Mouse (Mus musculus) left cerebral cortex, adult 8-10 months (tissue): ENCODE measurements around the gene 4930544D05Rik. TPM values are rescaled to one million over a fixed set of nuclear protein-coding genes. Genes with fewer than 3 reads are reported as not detected.
A peak's percentile ranks its signal among the peaks of the same experiment; 100 is the strongest.

Source experiments
- DNase-seq, 2 experiments: peaks; one replicate each; pipeline ENCODE4 v3.0.0; 2022; ENCODE audit warnings: low spot score in 2 of 2
- total RNA-seq, 4 experiments: library from RNA; stranded (reverse); gene quantifications; 2 replicates each; pipeline ENCODE4 v1.2.4; 2022

4930544D05Rik gene
- total RNA-seq, 4 experiments from 2014 or later, result 0.51 to 0.59 TPM; not detected in 2

DNA sequence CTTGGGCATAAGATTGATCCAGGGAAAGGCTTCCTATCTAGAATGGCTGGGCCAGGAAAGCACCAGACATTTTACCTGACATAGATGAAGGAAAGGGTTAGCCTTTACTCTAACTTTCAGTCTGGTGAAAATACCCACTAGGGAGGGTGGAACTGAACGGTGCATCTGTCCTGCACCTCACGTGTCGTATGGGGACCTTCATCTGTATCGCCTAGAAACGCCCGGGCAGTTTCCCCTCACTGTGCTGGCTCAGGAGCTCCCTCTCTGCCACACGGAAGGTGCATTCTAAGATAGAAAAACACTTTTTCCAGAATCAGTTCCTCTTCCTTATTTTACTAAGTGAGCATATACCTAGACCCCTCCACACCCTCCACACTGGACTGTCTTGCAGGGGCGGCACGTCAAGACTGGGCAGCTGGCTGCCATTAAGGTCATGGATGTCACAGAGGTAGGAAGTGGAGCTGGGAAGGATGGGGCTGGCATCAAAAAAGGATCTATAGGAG, 17.1 kb upstream of the 4930544D05Rik start:
- no peak for DNase-seq

GRCm38 (mm10) chr11:70605024-70605566, 10.6 kb upstream of the 4930544D05Rik start:
- peak; percentile 53 to 64 for DNase-seq

DNA sequence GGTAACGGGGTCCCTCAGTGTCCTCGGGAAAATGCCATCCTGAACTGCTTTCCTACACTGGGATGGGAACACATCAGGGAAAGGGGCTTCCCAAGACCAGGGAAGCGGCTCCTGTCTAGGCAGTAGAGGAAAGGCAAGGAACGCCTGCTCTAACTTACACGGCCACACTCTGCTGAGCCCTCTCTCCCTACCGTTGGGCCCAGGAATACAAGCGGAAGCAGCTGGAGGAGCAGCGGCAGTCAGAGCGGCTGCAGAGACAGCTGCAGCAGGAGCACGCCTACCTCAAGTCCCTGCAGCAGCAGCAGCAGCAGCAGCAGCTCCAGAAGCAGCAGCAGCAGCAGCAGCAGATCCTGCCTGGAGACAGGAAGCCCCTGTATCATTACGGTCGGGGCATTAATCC, 8.9 kb upstream of the 4930544D05Rik start:
- no peak for DNase-seq

- DNase-seq, result no peak
These were observed 8.0 kb upstream of the 4930544D05Rik start for GRCm38 (mm10) chr11:70607611-70608010.

GRCm38 (mm10) chr11:70608381-70609066, 7.1 kb upstream of the 4930544D05Rik start:
- no peak for DNase-seq

GRCm38 (mm10) chr11:70610752-70611151, 4.9 kb upstream of the 4930544D05Rik start:
- DNase-seq, result no peak

DNA sequence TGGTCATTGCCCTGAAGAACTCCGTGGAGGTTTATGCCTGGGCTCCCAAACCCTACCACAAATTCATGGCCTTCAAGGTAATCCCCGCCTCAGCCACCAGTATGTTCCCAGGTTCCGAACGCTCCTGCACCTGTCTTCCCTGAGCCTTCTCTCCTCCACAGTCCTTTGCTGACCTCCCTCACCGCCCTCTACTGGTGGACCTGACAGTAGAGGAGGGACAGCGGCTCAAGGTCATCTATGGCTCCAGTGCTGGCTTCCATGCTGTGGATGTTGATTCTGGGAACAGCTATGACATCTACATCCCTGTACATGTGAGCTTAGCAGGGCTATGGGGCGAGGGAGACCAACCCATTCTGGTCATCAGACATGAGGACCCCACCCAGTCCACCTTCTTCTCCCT, 3.1 kb upstream of the 4930544D05Rik start:
- DNase-seq, result no peak

GRCm38 (mm10) chr11:70615074-70615473, 574 bp upstream of the 4930544D05Rik start:
- no peak for DNase-seq

GRCm38 (mm10) chr11:70619101-70619500, 3.5 kb downstream of the 4930544D05Rik start, which contains the start of gene Chrne:
TSS of gene Chrne (minus strand) at chr11:70619216.
- DNase-seq, result no peak

- DNase-seq, result no peak
These were observed 6.5 kb downstream of the 4930544D05Rik start for GRCm38 (mm10) chr11:70621972-70622814.

GRCm38 (mm10) chr11:70623053-70623742, 7.5 kb downstream of the 4930544D05Rik start:
- no peak for DNase-seq

DNA sequence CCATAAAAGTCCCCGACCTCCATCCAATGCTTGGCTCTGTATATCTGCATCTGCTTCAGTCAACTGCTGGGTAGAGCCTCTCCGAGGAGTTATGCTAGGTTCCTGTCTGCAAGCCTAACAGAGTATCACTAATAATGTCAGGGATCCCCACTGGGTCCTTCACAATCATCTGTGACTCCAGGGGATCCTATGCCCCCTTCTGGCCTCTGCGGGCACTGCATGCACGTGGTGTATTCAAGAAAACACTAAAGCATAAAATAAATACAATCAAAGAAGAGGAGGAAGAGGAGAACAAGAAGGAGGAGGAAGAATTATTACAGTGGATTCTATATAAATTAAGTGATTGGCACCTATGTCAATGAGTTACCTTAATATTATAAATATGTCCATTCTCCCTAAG, 9.8 kb downstream of the 4930544D05Rik start:
- DNase-seq, result no peak

- no peak for DNase-seq
These were observed 11.2 kb downstream of the 4930544D05Rik start for GRCm38 (mm10) chr11:70626877-70627276.

GRCm38 (mm10) chr11:70628431-70628830, 12.8 kb downstream of the 4930544D05Rik start:
- DNase-seq, result no peak

- no peak for DNase-seq
These were observed 13.9 kb downstream of the 4930544D05Rik start for GRCm38 (mm10) chr11:70629557-70629956.

- DNase-seq, result no peak
These were observed 14.5 kb downstream of the 4930544D05Rik start for GRCm38 (mm10) chr11:70630129-70630528.

DNA sequence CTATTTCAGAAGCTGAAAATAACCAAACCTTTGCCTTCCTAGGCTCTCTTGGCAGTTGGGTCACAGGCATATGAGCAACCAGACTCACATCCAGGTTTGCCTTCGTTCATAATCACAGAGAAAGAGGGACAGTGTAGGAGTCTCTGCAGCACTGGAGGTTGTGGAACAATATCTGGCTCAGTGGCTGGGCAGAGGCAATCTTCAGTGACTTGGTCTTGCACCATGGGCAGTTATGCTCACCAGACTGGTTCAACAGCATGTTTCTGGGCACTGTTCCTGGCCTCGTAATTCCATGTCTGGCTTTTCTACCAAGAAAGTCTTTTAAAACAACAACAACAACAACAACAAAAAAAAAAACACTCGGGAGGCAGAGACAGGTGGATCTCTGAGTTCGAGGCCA, 20.0 kb downstream of the 4930544D05Rik start:
- DNase-seq, result no peak

DNA sequence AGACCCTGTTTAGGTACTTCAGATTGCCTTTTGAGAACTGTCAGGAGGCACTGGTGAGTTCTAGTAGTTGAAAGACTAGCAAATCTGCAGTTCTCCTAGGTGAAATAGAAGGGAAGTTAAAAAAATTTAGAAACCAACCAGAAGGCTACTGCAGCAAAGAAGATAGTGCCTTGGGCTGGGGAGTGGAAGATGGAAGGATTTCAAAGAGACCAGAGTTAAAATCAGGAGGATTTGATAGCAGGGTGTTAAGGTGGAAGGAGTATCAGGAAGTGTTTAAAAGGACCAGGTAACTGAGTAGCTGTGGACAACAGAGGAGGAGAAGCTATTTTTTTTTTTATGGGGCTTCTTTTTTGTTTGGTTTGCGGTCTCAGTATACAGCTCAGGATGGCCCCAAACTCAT, 22.1 kb downstream of the 4930544D05Rik start:
- no peak for DNase-seq

GRCm38 (mm10) chr11:70638293-70638692, 22.6 kb downstream of the 4930544D05Rik start:
- DNase-seq, result no peak

DNA sequence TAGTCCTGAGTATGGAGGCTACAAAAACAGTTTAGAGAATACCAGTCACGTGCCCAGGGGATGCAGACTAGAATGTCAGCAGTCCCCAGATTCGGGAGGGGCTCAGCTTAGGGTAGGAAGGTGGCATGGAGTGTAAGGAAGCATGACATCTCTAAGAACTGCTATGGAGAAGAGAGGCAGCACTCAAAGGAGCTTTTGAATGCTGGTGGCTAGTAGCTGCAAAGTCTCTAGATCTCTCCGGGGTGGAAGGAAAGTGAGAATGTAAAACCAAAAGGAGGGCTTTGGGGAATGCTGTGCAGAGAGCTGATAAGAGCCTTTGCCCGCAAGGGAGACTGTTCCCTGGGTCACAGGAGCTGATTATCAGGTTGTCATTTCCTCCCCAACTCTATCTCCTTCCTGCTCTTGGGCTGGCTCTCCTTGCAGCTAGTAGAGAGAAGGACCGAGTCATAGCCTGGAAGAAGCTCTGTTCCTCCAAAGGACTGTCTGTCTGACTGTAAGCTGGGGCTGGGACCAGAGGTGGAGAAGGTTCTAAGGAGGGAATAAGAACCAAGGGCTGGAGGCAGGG, 23.1 kb downstream of the 4930544D05Rik start, which contains the start of gene Gp1ba:
Gene Gp1ba, plus strand, starts transcription at position 409 of the 565 bp plus-strand sequence.
- no peak for DNase-seq

DNA sequence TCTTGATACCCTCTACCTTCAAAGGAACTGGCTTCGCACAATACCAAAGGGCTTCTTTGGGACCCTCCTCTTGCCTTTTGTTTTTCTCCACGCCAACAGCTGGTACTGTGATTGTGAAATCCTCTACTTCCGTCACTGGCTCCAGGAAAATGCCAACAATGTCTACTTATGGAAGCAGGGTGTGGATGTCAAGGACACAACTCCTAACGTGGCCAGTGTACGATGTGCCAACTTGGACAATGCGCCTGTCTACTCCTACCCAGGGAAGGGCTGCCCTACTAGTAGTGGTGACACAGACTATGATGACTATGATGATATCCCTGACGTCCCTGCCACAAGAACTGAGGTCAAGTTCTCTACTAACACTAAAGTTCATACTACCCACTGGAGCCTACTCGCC, 24.3 kb downstream of the 4930544D05Rik start:
- no peak for DNase-seq
